Mouse (Mus musculus) spleen, adult 2 months (tissue): ENCODE measurements around the gene Platr25. TPM values are rescaled to one million over a fixed set of nuclear protein-coding genes. Genes with fewer than 3 reads are reported as not detected.
A peak's percentile ranks its signal among the peaks of the same experiment; 100 is the strongest.
"Not testable (repeated sequence)": the region's sequence is repeated elsewhere in the genome, so short reads cannot be mapped to it uniquely, and the experiment has no call there.

ENCODE experiments used
- DNase-seq, 2 experiments: peaks; one replicate each; pipeline versions ENCODE4 v3.0.0 to v3.0.0-alpha.2; 2012 to 2021; ENCODE audit warnings: low spot score in 2 of 2, low read depth in 1 of 2
- H3K27ac ChIP-seq: fragments of 200-500 bp; 2 replicates; pipeline ENCODE4 v1.5.1; 2012; ENCODE audit warnings: low read length, inconsistent platforms; ENCODE audit not compliant: insufficient read depth
- H3K27me3 ChIP-seq: fragments of 200-500 bp; 2 replicates; pipeline ENCODE4 v1.6.1; 2012; ENCODE audit warnings: mild to moderate bottlenecking, moderate library complexity, low read length, inconsistent platforms; ENCODE audit not compliant: control insufficient read depth, insufficient read depth
- H3K36me3 ChIP-seq: fragments of 200-500 bp; 2 replicates; pipeline ENCODE4 v1.6.1; 2012; ENCODE audit warnings: mild to moderate bottlenecking, low read length, inconsistent platforms; ENCODE audit not compliant: control insufficient read depth, insufficient read depth
- H3K4me1 ChIP-seq: fragments of 200-500 bp; 2 replicates; pipeline ENCODE4 v1.6.1; 2011; ENCODE audit warnings: inconsistent platforms; ENCODE audit not compliant: control insufficient read depth, insufficient read depth, insufficient read length
- H3K4me3 ChIP-seq: fragments of 200-500 bp; 2 replicates; pipeline ENCODE4 v1.5.1; 2011; ENCODE audit warnings: mild to moderate bottlenecking, inconsistent platforms; ENCODE audit not compliant: insufficient read depth, insufficient read length; ENCODE audit errors: extremely low read depth
- CTCF ChIP-seq: fragments of 200-500 bp; IDR thresholded peaks from 2 replicates; pipeline ENCODE4 v1.5.1; 2011; ENCODE audit warnings: mild to moderate bottlenecking, inconsistent platforms; ENCODE audit not compliant: insufficient read depth, insufficient read length, insufficient replicate concordance; ENCODE audit errors: extremely low read depth
- POLR2A ChIP-seq: fragments of 200-500 bp; IDR thresholded peaks from 2 replicates; pipeline ENCODE4 v1.6.1; 2011; ENCODE audit warnings: low read depth, low read length, inconsistent platforms
- WGBS: fragments of 180-500 bp; shearing (Covaris S2); methylation state at CpG from one replicate; pipeline ENCODE4 v1.1.7; 2018; 5-methylcytosine and 5-hydroxymethylcytosine counted together
- polyA plus RNA-seq: library from polyadenylated mRNA; depleted of rRNA; stranded (reverse); fragments of >200 nt; gene quantifications from 2 replicates; pipeline ENCODE4 v1.2.3, GENCODE M21; 2012; rRNA removed

Gene Platr25
- 0.86 and 0.95 TPM in 2 replicates for polyA plus RNA-seq

DNA sequence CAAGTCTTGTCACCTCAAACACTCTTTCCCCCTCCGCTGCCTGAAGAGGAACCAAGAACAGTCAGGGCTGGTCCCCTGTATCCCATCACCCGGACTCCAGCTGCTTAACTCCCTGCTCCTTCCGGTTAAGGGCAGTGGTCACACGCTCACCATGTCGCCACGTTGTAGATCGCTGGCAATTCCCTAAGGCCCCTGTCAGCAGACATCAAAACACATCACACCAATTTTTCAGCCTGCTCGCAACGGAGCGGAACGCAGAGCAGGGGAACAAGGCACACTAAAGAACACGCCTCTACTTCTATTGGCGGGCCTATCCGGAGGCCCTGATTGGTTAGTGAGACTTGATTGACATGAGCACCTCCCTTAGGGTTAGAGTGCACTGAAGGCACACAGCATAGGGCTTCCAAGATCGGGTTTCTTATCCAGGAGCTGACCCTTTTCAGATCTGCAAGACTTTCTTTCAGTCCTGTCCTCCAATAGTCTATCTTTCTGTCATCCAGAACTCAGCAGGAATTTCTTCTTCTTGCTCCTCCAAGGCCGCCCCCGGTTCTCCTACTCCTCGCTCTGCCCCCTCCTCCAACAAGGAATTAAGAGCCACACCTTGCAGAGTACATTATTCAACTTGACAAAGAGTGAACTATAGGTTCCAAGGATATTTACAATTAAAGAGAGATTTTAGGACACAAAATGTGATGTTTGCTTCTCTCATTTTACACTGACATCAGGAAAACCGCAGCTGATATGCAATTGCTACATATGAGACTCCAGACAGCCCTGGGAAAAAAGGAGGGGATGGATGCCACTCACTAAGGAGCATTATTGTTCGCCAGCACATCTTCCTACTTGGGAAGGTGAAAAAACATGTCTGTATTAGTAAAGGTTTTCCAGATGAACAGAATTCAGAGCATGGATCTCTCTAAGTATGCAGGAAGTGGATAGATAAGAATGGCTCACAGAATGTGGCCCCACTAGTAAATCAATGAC is at the start of gene Platr25:
TSS of gene Platr25 (minus strand) at position 278 of the 984 bp plus-strand sequence.
- H3K4me1 ChIP-seq, H3K27me3 ChIP-seq, H3K36me3 ChIP-seq: not testable (repeated sequence)
- peak within 1 kb of the TSS; percentile 64; the same call in 1 of the 2 replicates for H3K4me3 ChIP-seq
- WGBS: 14% methylated on average over 20 of the region's 20 CpGs
- H3K27ac ChIP-seq: peak within 1 kb of the TSS; percentile 57; the same call in 1 of the 2 replicates
- peak; percentile 60 to 61 for DNase-seq

GRCm38 (mm10) chr13:62807981-62808380 is 47.5 kb upstream of the Platr25 start:
- not testable (repeated sequence) for H3K4me1 ChIP-seq, DNase-seq, H3K27me3 ChIP-seq, H3K27ac ChIP-seq, H3K36me3 ChIP-seq, H3K4me3 ChIP-seq
- 77% methylated on average over 6 of the region's 6 CpGs for WGBS

DNA sequence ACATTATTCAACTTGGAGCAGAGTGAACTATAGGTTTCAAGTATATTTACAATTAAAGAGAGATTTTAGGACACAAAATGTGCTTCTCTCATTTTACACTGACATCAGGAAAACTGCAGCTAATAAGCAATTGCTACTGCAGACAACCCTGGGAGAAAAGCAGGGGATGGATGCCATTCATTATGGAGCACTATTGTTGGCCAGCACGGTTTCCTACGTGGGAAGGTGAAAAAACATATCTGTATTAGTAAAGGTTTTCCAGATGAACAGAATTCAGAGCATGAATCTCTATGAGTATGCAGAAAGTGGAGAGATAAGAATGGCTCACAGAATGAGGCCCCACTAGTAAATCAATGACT is 25.6 kb upstream of the Platr25 start:
- 42% methylated on average over 2 of the region's 2 CpGs for WGBS
- DNase-seq, H3K36me3 ChIP-seq, H3K27ac ChIP-seq, H3K27me3 ChIP-seq, H3K4me1 ChIP-seq: not testable (repeated sequence)
- H3K4me3 ChIP-seq: peak overlapping the region; percentile 72; the same call in 1 of the 2 replicates

DNA sequence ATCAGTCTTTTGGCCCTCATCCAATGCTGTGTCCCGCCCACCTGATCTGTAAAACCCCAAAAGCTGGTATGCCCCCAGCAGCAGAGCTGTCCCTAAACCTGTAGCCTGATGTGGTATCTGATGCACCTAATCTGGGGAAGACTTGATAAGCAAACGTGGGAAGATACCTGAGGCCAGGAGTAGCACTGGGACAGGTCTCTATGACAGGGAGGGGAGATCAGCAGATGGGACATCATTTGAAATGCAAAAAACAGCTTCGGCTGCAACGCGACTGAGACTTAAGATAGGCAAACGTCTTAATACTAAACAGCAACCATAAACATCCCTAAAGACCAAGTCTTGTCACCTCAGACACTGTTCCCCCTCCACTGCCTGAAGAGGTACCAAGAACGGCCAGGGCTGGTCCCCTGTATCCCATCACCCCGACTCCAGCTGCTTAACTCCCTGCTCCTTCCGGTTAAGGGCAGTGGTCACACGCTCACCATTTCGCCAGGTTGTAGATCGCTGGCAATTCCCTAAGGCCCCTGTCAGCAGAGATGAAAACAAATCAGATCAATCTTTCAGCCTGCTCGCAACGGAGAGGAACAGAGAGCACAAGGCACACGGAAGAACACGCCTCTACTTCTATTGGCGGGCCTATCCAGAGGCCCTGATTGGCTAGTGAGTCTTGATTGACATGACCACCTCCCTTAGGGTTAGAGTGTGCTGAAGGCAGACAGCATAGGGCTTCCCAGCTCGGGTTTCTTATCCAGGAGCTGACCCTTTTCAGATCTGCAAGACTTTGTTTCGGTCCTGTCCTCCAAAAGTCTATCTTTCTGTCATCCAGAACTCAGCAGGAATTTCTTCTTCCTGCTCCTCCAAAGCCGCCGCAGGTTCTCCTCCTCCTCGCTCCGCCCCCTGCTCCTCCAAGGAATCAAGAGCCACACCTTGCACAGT is 25.0 kb upstream of the Platr25 start, which contains the start of gene Gm5141:
TSS of gene Gm5141 (minus strand) at position 610 of the 936 bp plus-strand sequence.
- H3K27me3 ChIP-seq, H3K4me1 ChIP-seq, H3K36me3 ChIP-seq, H3K27ac ChIP-seq: not testable (repeated sequence)
- WGBS: 4% methylated on average over 23 of the region's 23 CpGs
- peak in 1 of 2 experiments; percentile 26 for DNase-seq
- H3K4me3 ChIP-seq: peak within 1 kb of the TSS; percentile 72

DNA sequence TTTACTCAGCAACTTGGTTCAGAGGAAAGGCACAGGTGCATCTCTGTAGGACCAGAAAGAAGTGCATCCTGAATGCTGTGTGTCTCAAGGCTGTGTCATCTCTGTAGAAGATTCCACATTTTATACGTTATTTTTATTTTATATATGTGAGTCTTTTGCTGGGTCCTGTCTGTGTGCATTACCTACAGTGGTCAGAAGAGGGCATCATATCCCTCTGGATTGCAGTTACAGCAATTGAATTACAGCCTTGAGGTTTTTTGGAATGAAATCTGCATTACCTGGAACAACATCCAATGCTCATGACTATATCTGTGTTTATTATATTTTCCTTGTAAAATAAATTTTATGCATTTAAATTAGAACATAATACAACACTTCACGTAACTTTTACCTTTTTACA is 3.3 kb upstream of the Platr25 start:
- H3K4me1 ChIP-seq, H3K27ac ChIP-seq, H3K36me3 ChIP-seq, H3K27me3 ChIP-seq, H3K4me3 ChIP-seq: not testable (repeated sequence)
- WGBS: 61% methylated on average over 2 of the region's 2 CpGs
- peak in 1 of 2 experiments; percentile 14 for DNase-seq

- DNase-seq: no peak
- TF ChIP-seq POLR2A: no peak
- TF ChIP-seq CTCF: no peak
- Histone ChIP-seq H3K27me3 (no peaks in the 10 kb centered on the region), H3K4me1 (no peaks in the 10 kb centered on the region), H3K27ac (no peak overlapping the region), H3K36me3 (no peaks in the 10 kb centered on the region), H3K4me3 (no peak overlapping the region)
- WGBS: 90% methylated on average over 2 of the region's 2 CpGs
Observed at GRCm38 (mm10) chr13:62733322-62733721, 27.2 kb downstream of the Platr25 start.

DNA sequence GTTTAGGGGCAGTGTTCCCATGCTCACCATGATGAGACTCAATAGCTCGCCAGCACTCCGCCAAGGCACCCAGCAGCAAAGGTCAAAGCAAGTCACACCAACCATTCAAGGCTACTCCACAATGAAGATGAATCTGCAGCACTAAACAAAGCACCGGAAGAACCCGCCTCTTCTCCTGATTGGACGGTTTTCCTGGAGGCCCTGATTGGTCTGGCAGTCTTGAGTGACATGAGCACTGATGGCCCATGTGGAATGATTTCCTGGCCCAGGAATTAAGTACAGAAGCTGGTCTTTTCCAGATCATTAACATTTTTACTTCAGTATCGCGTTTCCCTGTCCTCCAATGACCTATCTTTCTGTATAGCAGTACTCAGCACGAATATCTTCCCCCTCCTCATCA is 47.9 kb downstream of the Platr25 start:
- not testable (repeated sequence) for H3K27ac ChIP-seq, H3K36me3 ChIP-seq, H3K4me3 ChIP-seq, DNase-seq, H3K4me1 ChIP-seq, H3K27me3 ChIP-seq
- WGBS: 89% methylated on average over 8 of the region's 8 CpGs

- H3K27me3 ChIP-seq, H3K4me1 ChIP-seq, DNase-seq, H3K27ac ChIP-seq, H3K36me3 ChIP-seq: not testable (repeated sequence)
- H3K4me3 ChIP-seq: peak overlapping the region; percentile 61
- WGBS: 28% methylated on average over 4 of the region's 4 CpGs
Observed at GRCm38 (mm10) chr13:62685287-62685648, 75.2 kb downstream of the Platr25 start.

- DNase-seq: peak; percentile 15 to 28
- peak overlapping the region; percentile 61 for H3K4me3 ChIP-seq
- WGBS: 1% methylated on average over 20 of the region's 20 CpGs
- H3K27me3 ChIP-seq, H3K4me1 ChIP-seq, H3K36me3 ChIP-seq: not testable (repeated sequence)
- H3K27ac ChIP-seq: peak overlapping the region; percentile 40
Observed at GRCm38 (mm10) chr13:62684608-62685286, 75.8 kb downstream of the Platr25 start.
